Mouse (Mus musculus) megakaryocyte progenitor cell, adult 5-6 weeks (primary cell): ENCODE results near the gene Zfp958. TPM values are rescaled to one million over a fixed set of nuclear protein-coding genes. Genes with fewer than 3 reads are reported as not detected.
A peak's percentile ranks its signal among the peaks of the same experiment; 100 is the strongest.
"Not testable (repeated sequence)": the region's sequence is repeated elsewhere in the genome, so short reads cannot be mapped to it uniquely, and the experiment has no call there.

ENCODE experiments used
- ATAC-seq: replicated peaks from 2 replicates; pipeline ENCODE4 v1.8.0; 2016; ENCODE audit warnings: mild to moderate bottlenecking, moderate TSS enrichment, inconsistent platforms; ENCODE audit not compliant: poor library complexity
- total RNA-seq, 2 experiments: library from RNA; stranded (forward) in 1 of 2; stranded (reverse) in 1 of 2; fragments of 157-497, 149-512 nt in 1 of 2; fragments of 200-1000 nt in 1 of 2; gene quantifications; 2 replicates each; pipeline versions ENCODE4 v1.2.3 to v1.2.4; 2015 to 2017

Zfp958 gene
- total RNA-seq (2015) (22.7 and 27.5 TPM in 2 replicates), total RNA-seq (2017) (10.8 and 13.6 TPM in 2 replicates)

- ATAC-seq, result peak; percentile 97
Measured at GRCm38 (mm10) chr8:4612932-4613853, at the start of gene Zfp958. TSS of gene Zfp958 (plus strand) at chr8:4613167.

DNA sequence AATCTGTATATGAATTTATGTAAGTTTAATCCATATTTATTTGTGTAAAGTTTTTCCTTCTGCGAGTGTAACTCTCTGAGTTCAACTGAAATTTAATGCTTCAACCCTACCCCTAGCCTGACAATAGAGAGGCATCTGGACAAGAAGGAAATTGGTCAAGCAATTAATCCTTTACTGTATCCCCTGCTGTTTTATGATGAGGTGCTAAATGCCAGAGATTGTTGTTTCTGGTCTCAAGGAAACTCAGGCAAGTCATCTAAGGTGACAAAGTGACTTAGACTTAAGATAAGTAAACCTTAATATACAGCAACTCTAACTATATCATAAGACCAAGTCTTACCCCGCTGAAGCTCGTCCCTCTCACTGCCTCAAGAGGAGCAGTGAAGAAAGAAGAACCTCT, 31.0 kb upstream of the Zfp958 start:
- ATAC-seq, result no peak

DNA sequence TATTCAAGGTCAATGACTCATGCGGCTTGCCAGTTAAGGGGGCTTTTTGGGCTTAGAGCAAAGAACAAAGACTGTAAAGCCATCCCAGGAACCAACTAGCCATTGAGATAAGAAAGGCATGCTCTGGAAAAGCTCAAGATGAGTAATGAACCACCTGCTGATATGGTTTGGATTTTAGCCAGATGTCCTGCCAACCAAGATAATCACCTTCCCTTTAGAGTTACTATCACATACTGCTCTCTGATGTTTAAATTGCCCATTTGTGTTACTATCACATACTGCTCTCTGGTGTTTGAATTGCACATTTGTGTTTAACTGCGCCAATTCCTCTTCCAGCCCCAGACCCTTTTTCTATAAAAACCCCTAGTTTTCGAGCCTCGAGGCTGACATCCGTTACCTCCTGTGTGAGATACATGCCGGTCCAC, 30.2 kb upstream of the Zfp958 start:
- ATAC-seq, result peak; percentile 54

- ATAC-seq, result no peak
Measured at GRCm38 (mm10) chr8:4584660-4585059, 28.3 kb upstream of the Zfp958 start.

GRCm38 (mm10) chr8:4586356-4586755, 26.6 kb upstream of the Zfp958 start:
- ATAC-seq, result no peak

DNA sequence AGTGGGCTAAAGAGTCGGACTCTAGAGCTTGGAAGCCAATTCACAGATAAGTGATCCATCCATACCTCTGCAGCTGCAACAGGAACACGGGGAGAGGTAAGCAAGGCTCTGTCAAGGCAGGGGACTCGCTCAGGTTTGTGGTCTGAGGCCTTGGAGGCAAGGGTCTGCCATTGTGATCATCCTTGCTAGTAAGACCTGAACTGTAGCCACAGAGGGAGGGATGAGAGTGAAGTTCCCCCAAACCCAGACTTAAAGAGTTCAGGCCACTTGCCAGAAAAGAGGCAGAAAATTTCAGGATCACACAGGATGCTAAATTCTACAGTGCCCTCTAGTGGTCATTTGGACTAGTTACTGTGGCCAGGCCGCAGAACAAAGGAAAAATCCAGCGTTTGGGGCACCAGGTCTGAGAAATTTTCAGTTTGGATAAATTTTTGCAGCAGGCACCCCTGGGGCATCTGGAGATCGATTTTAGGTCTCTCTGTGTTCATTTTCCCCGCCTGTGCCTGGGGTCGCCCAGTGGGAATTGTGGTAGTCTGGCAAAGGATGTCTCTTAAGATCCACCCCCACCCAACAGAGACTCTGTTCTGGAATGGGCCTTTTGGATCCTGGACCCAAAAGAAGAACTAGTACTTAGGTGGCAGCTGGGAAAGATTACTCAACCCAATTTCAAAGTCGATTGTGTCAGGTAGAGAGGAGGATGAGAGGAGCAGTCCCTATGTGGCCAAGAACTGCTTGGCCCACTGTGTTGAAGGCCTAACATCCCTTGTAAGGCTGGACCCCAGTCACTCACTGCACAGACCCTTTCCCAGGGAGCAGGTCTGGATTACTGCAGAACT, 24.6 kb upstream of the Zfp958 start:
- ATAC-seq, result peak; percentile 90

- ATAC-seq, result no peak
Measured at GRCm38 (mm10) chr8:4608896-4609295, 4.1 kb upstream of the Zfp958 start.

GRCm38 (mm10) chr8:4611626-4612175, 1.3 kb upstream of the Zfp958 start:
- not testable (repeated sequence) for ATAC-seq

GRCm38 (mm10) chr8:4627349-4627748, 14.4 kb downstream of the Zfp958 start:
- no peak for ATAC-seq

DNA sequence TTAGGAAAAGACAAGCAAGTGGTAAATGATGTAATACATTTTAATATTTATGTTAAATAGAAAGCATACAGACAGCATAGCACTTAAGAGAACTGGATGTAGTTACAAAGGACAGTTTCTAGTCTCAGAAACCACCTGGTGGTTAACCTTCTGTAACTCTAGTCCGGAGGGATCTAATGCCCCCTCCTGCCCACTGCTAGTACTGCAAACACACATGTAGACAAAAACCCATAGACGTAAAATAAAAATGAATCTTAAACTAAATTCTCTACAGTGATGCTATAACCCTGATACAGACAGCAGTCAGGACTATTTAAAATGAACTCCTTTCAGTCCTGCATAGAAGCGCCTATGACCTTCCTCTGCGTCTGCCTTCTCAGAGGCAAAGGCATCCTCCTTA, 24.1 kb downstream of the Zfp958 start:
- peak; percentile 46; the same call in 1 of the 2 replicates for ATAC-seq

- peak; percentile 69 for ATAC-seq
Measured at GRCm38 (mm10) chr8:4642974-4643373, 30.0 kb downstream of the Zfp958 start.

- no peak for ATAC-seq
Measured at GRCm38 (mm10) chr8:4656536-4656935, 43.6 kb downstream of the Zfp958 start.

DNA sequence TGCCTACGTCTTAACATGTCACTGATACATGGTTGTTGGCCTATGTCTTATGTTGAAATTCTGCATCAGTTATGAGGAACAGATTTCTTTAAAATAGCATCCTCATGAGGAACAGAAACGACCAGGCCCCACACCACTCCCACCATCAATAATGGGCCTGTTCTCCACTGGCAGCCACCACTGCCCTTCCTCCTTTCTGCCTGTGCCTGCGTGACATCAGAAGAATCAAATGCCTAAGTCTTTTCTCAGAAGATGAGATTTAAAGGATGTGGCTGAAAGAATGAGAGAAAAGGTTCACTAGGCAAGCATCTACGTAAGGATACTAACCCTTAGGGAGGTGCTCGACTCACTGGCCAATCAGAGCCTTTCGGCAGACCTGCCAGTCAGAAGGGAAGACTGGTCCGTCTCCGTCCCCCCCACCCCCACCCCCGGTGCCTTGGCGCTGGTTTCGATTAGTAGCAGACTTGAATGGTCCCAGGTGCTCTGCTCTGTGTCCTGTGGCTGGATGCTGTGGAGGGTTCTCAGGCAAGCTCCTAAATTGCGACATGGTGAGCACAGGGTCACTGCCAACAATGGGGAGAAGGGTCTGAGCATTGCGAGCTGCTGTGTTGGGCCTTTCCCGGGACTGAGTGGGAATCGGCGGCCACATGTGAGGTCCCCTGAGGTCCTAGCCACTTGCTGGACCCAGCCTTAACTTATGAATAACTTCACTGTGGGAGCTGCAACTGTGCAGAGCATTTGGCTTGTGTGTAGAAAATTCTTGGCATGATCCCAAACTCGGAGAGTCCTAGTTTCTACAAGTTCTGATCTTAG, 62.4 kb downstream of the Zfp958 start:
- no peak for ATAC-seq

GRCm38 (mm10) chr8:4676586-4676985, 63.6 kb downstream of the Zfp958 start:
- no peak for ATAC-seq

GRCm38 (mm10) chr8:4677265-4678217, 64.6 kb downstream of the Zfp958 start:
- peak; percentile 70 for ATAC-seq

DNA sequence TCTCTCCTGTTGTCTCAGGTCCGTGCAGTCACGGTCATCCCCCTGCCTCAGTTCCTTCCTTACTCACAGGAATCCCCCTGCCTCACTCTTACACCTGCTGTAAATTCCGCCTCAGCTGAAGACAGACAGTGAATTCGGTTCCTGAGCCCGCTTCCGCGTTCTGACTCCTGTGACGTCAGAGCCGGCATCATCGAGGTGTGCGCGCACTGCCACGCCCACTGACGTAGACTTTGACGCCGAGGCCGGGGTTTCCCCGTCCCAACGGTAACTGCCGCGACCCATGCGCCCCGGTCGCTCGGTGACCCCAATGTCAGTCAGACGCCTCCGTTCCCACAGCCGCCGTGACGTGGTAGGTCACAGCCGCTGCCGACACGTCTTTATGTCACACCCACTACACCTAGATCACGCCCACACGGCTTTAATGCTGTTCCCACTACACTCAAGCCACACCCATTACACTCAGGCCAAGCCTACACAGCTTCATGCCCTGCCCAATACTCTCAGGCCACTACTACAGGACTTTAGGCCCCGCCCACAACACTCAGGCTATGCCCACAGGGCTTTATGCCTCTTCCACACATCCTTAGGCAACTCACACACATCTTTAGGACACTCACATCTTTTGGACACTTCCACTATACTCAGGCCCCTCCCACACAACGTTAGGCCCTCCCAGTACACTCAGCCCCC, 65.4 kb downstream of the Zfp958 start:
- ATAC-seq, result peak; percentile 64

DNA sequence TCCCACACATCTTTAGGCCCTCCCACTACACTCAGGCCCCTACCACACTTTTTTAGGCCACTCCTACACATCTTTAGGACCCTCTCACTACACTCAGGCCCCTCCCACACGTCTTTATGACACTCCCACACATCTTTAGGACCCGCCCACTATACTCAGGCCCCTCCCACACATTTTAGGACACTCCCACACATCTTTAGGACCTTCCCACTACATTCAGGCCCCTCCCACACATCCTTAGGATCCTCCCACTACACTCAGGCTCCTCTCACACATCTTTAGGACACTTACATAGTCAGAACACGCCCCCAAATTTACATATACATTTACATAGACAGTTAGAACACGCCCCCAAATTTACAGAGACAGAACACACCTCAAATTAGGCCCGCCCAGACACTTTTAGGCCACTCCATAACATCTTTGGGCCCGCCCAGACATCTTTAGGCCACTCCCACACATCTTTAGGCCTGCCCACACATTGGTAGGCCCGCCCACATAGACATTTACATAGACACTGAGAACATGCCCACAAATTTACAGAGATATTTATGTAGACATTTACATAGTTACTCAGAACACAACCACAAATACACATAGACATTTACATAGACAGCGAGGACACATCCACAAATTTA, 66.1 kb downstream of the Zfp958 start:
- peak; percentile 0; the same call in 1 of the 2 replicates for ATAC-seq

- ATAC-seq, result no peak
Measured at GRCm38 (mm10) chr8:4679796-4680195, 66.8 kb downstream of the Zfp958 start.
